Comparison of ENCODE assay signal across 11 mouse cellular contexts in genomic region chr7:126350748-126351418, GRCm38 (mm10). TPM values are rescaled to one million over a fixed set of nuclear protein-coding genes. Genes with fewer than 3 reads are reported as not detected.
DNase-seq lines count a peak whose midpoint lies in the region; ATAC-seq lines count a peak whose summit lies in the region.
"Had no signal": no experiment of that assay in that cellular context is flagged by ENCODE, and none has a peak within 500 bp of the region (broad histone marks: within the 10 kb centered on the region; RNA-seq: fewer than 3 reads in every experiment).

No protein-coding gene starts in this region.

- WGBS in heart, embryonic 14.5 days: 59% methylated on average over 20 of the region's 20 CpGs
- WGBS in lung, embryonic 15.5 days: 52% methylated on average over 20 of the region's 20 CpGs
- 66% methylated on average over 20 of the region's 20 CpGs for WGBS in forebrain, embryonic 16.5 days
- WGBS in neural tube, embryonic 13.5 days: 65% methylated on average over 20 of the region's 20 CpGs

- no peak for DNase-seq in heart, postnatal 10 days
- DNase-seq in lung, postnatal 14 days: no peak
- DNase-seq in gastrocnemius, postnatal 25 days: no peak
- DNase-seq in cerebellum, postnatal 14 days: no peak
- DNase-seq: cerebellum, adult 8-10 months; kidney, postnatal 36 days; thymus, postnatal 14 days had no signal

- peaks cover 0 to 5% of the 10 kb centered on the region in 2 experiments; a peak in 2 of 4 replicates for H3K4me1 ChIP-seq in heart, embryonic 14.5 days (ENCODE audit: control insufficient read depth in 2 of 2, insufficient read depth in 2 of 2, low read length in 2 of 2)
- H3K4me1 ChIP-seq in lung, embryonic 15.5 days: 0 out of 2 replicates have a peak, but pooled peaks cover 5% of the 10 kb centered on the region
- no peaks in the 10 kb centered on the region for H3K4me1 ChIP-seq in forebrain, embryonic 16.5 days (replicated peaks; ENCODE audit: control insufficient read depth, insufficient read depth, low read length)
- 0 out of 2 replicates have a peak, but pooled peaks cover 3% of the 10 kb centered on the region for H3K4me1 ChIP-seq in neural tube, embryonic 13.5 days (replicated peaks)

- H3K4me2 ChIP-seq in heart, embryonic 14.5 days (ENCODE audit: low read length): peak overlapping the region; percentile 21; the same call in 1 of the 2 replicates
- peak overlapping the region; percentile 39 for H3K4me2 ChIP-seq in lung, embryonic 15.5 days
- peak overlapping the region; percentile 27 for H3K4me2 ChIP-seq in forebrain, embryonic 16.5 days (ENCODE audit: low read length)
- H3K4me2 ChIP-seq in neural tube, embryonic 13.5 days: peak overlapping the region; percentile 32

- ATAC-seq in heart, embryonic 14.5 days (ENCODE audit: insufficient number of reproducible peaks, insufficient read depth, low FRiP score, low read depth): no peak
- no peak for ATAC-seq in lung, embryonic 15.5 days (ENCODE audit: borderline replicate concordance, extremely low read depth, low FRiP score, low TSS enrichment)
- ATAC-seq in forebrain, embryonic 16.5 days: no peak
- ATAC-seq in neural tube, embryonic 13.5 days (ENCODE audit: low read depth): no peak

- H3K36me3 ChIP-seq in heart, embryonic 14.5 days (ENCODE audit: control insufficient read depth, insufficient read depth, low read length): no peaks in the 10 kb centered on the region
- no peaks in the 10 kb centered on the region for H3K36me3 ChIP-seq in lung, embryonic 15.5 days
- H3K36me3 ChIP-seq in forebrain, embryonic 16.5 days (ENCODE audit: control insufficient read depth, insufficient read depth): no peaks in the 10 kb centered on the region
- H3K36me3 ChIP-seq in neural tube, embryonic 13.5 days: no peaks in the 10 kb centered on the region

- no peaks in the 10 kb centered on the region for H3K9me3 ChIP-seq in heart, embryonic 14.5 days (ENCODE audit: control insufficient read depth, low read length)
- H3K9me3 ChIP-seq in lung, embryonic 15.5 days: no peaks in the 10 kb centered on the region
- no peaks in the 10 kb centered on the region for H3K9me3 ChIP-seq in forebrain, embryonic 16.5 days (ENCODE audit: control insufficient read depth, low read length)
- H3K9me3 ChIP-seq in neural tube, embryonic 13.5 days: no peaks in the 10 kb centered on the region

- intact Hi-C loops in heart, postnatal 10 days (cut with DNase I): no loop called here

- no peaks in the 10 kb centered on the region for H3K27me3 ChIP-seq in heart, embryonic 14.5 days (ENCODE audit: control insufficient read depth, insufficient read depth, low read length)
- no peaks in the 10 kb centered on the region for H3K27me3 ChIP-seq in lung, embryonic 15.5 days
- H3K27me3 ChIP-seq in forebrain, embryonic 16.5 days (replicated peaks; ENCODE audit: control insufficient read depth, insufficient read depth, low read length): no peaks in the 10 kb centered on the region
- no peaks in the 10 kb centered on the region for H3K27me3 ChIP-seq in neural tube, embryonic 13.5 days

- no peak overlapping the region for H3K4me3 ChIP-seq in heart, embryonic 14.5 days (ENCODE audit: control insufficient read depth in 1 of 2, insufficient read depth in 1 of 2, low read depth in 1 of 2, low read length in 2 of 2)
- peak overlapping the region; percentile 3; the same call in 1 of the 2 replicates for H3K4me3 ChIP-seq in lung, embryonic 15.5 days
- peak overlapping the region; percentile 21; the same call in 1 of the 2 replicates for H3K4me3 ChIP-seq in forebrain, embryonic 16.5 days (replicated peaks; ENCODE audit: low read length)
- no peak overlapping the region; the same call in 1 of the 2 replicates for H3K4me3 ChIP-seq in neural tube, embryonic 13.5 days

- H3K9ac ChIP-seq in heart, embryonic 14.5 days (ENCODE audit: low read length): no peak overlapping the region
- no peak overlapping the region for H3K9ac ChIP-seq in lung, embryonic 15.5 days
- 0 out of 2 replicates have a peak overlapping the region, but pooled peaks have one; percentile 6 for H3K9ac ChIP-seq in forebrain, embryonic 16.5 days (replicated peaks; ENCODE audit: low read depth, low read length)
- H3K9ac ChIP-seq in neural tube, embryonic 13.5 days: no peak overlapping the region

- no peak overlapping the region for H3K27ac ChIP-seq in heart, embryonic 14.5 days (replicated peaks in 1 of 2; ENCODE audit: control insufficient read depth in 1 of 2, insufficient read depth in 1 of 2, low read depth in 2 of 2, low read length in 2 of 2)
- no peak overlapping the region for H3K27ac ChIP-seq in lung, embryonic 15.5 days
- H3K27ac ChIP-seq in forebrain, embryonic 16.5 days (ENCODE audit: low read length): no peak overlapping the region
- H3K27ac ChIP-seq in neural tube, embryonic 13.5 days (replicated peaks): no peak overlapping the region

RNA-seq across cellular contexts. Expression of gene Lat, which starts 18.5 kb away (rescaled TPM):
- polyA plus RNA-seq in heart, embryonic 14.5 days (2014; fragmentation: Nextera tagmentation; extraction: Ambion mirVana): 3.3 and 3.4 TPM in 2 replicates
- 1 to 10 TPM in 1 of 2 experiments, under 1 TPM in 1; 0.84 to 1.6 TPM for total RNA-seq in heart, postnatal 10 days (2021)
- polyA plus RNA-seq in lung, embryonic 15.5 days (2015; fragmentation: Nextera tagmentation; extraction: Ambion mirVana): 2.4 and 9.0 TPM in 2 replicates
- polyA plus RNA-seq in forebrain, embryonic 16.5 days (2015; fragmentation: Nextera tagmentation; extraction: Ambion mirVana): 0.77 and 0.98 TPM in 2 replicates
- polyA plus RNA-seq in neural tube, embryonic 13.5 days (2015; fragmentation: Nextera tagmentation; extraction: Ambion mirVana): 1.2 and 1.5 TPM in 2 replicates
- total RNA-seq in gastrocnemius, postnatal 25 days (2021): under 1 TPM in 1 of 2 experiments, not detected in 1; 0.43 TPM

RNA-seq across cellular contexts. Expression of gene Spns1, which starts 26.4 kb away (rescaled TPM):
- 35.1 and 35.8 TPM in 2 replicates for polyA plus RNA-seq in heart, embryonic 14.5 days (2014; fragmentation: Nextera tagmentation; extraction: Ambion mirVana)
- total RNA-seq in heart, postnatal 10 days (2021): 10 to 100 TPM; 34.8 to 41.2 TPM
- polyA plus RNA-seq in lung, embryonic 15.5 days (2015; fragmentation: Nextera tagmentation; extraction: Ambion mirVana): 52.3 and 53.2 TPM in 2 replicates
- polyA plus RNA-seq in forebrain, embryonic 16.5 days (2015; fragmentation: Nextera tagmentation; extraction: Ambion mirVana): 75.5 and 80.1 TPM in 2 replicates
- polyA plus RNA-seq in neural tube, embryonic 13.5 days (2015; fragmentation: Nextera tagmentation; extraction: Ambion mirVana): 68.5 and 73.0 TPM in 2 replicates
- 10 to 100 TPM; 22.9 to 23.3 TPM for total RNA-seq in gastrocnemius, postnatal 25 days (2021)

RNA-seq across cellular contexts. Expression of gene Nfatc2ip, which starts 45.7 kb away (rescaled TPM):
- polyA plus RNA-seq in heart, embryonic 14.5 days (2014; fragmentation: Nextera tagmentation; extraction: Ambion mirVana): 1.3 and 2.0 TPM in 2 replicates
- total RNA-seq in heart, postnatal 10 days (2021): 1 to 10 TPM; 6.1 to 7.0 TPM
- 3.1 and 3.3 TPM in 2 replicates for polyA plus RNA-seq in lung, embryonic 15.5 days (2015; fragmentation: Nextera tagmentation; extraction: Ambion mirVana)
- 2.6 and 2.9 TPM in 2 replicates for polyA plus RNA-seq in forebrain, embryonic 16.5 days (2015; fragmentation: Nextera tagmentation; extraction: Ambion mirVana)
- 3.1 and 3.5 TPM in 2 replicates for polyA plus RNA-seq in neural tube, embryonic 13.5 days (2015; fragmentation: Nextera tagmentation; extraction: Ambion mirVana)
- 1 to 10 TPM; 2.8 to 3.2 TPM for total RNA-seq in gastrocnemius, postnatal 25 days (2021)

Comparison
In these comparisons a context has a peak if more than half of its experiments do, and no peak if none do; other contexts are left out.
1. H3K4me3 ChIP-seq: peak in lung, embryonic 15.5 days (single experiment) and forebrain, embryonic 16.5 days (single experiment); none in heart, embryonic 14.5 days (0 of 2) and neural tube, embryonic 13.5 days (single experiment).
2. Peak in every context shown above with its lines, with median percentiles within 50 percentile points of each other: H3K4me2 ChIP-seq.